ENCODE assay signal across 10 mouse cellular contexts in the genomic region with DNA sequence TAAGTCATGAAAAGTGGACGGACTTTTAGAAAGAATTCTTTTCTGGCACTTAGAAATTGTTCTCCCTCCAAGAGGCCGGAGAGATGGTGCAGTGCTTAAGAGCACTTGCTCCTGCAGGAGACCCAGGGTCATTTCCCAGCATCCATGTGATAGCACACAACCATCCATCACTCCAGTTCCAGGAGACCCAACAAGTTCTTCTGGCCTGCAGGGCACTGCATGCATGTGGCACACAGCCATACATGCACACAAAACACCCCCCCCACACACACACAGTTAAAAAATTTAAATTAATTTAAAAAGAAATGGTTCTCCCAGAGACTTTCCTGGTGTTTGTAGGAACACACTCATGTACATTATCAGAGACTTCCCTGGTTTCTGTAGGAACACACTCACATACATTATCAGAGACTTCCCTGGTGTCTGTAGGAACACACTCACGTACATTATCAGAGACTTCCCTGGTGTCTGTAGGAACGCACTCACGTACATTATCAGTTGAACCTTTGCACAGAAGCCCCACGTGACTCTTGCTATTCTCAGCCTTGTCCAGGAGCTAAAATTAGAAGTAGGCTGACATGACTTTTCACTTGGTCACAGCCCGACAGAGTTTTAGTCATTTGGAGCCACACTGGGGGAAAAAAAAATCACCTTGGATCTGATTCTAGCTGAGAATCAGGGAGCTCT. TPM values are rescaled to one million over a fixed set of nuclear protein-coding genes. Genes with fewer than 3 reads are reported as not detected.
DNase-seq lines count a peak whose midpoint lies in the region; ATAC-seq lines count a peak whose summit lies in the region.
"Had no signal": no experiment of that assay in that cellular context is flagged by ENCODE, and none has a peak within 500 bp of the region (broad histone marks: within the 10 kb centered on the region; RNA-seq: fewer than 3 reads in every experiment).

A gene (plus strand): TSS at position 566 of the 687 bp plus-strand sequence.

- H3K9ac ChIP-seq in intestine, embryonic 15.5 days: peak within 1 kb of the TSS; percentile 5; the same call in 1 of the 2 replicates
- no peak within 1 kb of the TSS for H3K9ac ChIP-seq in midbrain, embryonic 11.5 days (ENCODE audit: low read length)
- H3K9ac ChIP-seq: embryonic facial prominence, embryonic 15.5 days had no signal

- no peaks in the 10 kb centered on the region for H3K9me3 ChIP-seq in intestine, embryonic 15.5 days
- H3K9me3 ChIP-seq in midbrain, embryonic 11.5 days (ENCODE audit: control insufficient read depth, low read length): no peaks in the 10 kb centered on the region
- H3K9me3 ChIP-seq: embryonic facial prominence, embryonic 15.5 days had no signal

- intact Hi-C loops in gastrocnemius, postnatal 36 days (cut with DNase I): no loop called here

- no peaks in the 10 kb centered on the region for H3K36me3 ChIP-seq in intestine, embryonic 15.5 days
- H3K36me3 ChIP-seq in midbrain, embryonic 11.5 days (ENCODE audit: control insufficient read depth, insufficient read depth, low read length): no peaks in the 10 kb centered on the region
- H3K36me3 ChIP-seq: embryonic facial prominence, embryonic 15.5 days had no signal

- H3K27ac ChIP-seq in intestine, embryonic 15.5 days: peak within 1 kb of the TSS; percentile 54
- no peak within 1 kb of the TSS for H3K27ac ChIP-seq in midbrain, embryonic 11.5 days (ENCODE audit: low read depth, low read length)
- H3K27ac ChIP-seq: embryonic facial prominence, embryonic 15.5 days had no signal

- H3K4me3 ChIP-seq in intestine, embryonic 15.5 days (replicated peaks): peak within 1 kb of the TSS; percentile 17; the same call in 1 of the 2 replicates
- no peak within 1 kb of the TSS for H3K4me3 ChIP-seq in midbrain, embryonic 11.5 days (ENCODE audit: low read depth, low read length)
- H3K4me3 ChIP-seq: embryonic facial prominence, embryonic 15.5 days had no signal

- H3K27me3 ChIP-seq in intestine, embryonic 15.5 days (replicated peaks): no peaks in the 10 kb centered on the region
- H3K27me3 ChIP-seq in midbrain, embryonic 11.5 days (ENCODE audit: control insufficient read depth, insufficient read depth, low read length): no peaks in the 10 kb centered on the region
- H3K27me3 ChIP-seq: embryonic facial prominence, embryonic 15.5 days had no signal

- ATAC-seq in intestine, embryonic 15.5 days: peak; percentile 98
- no peak for ATAC-seq in midbrain, embryonic 11.5 days (ENCODE audit: low FRiP score)

- peak; percentile 47 for DNase-seq in spleen, adult 12 weeks (ENCODE audit: low spot score)
- no peak for DNase-seq in spleen, postnatal 14 days (ENCODE audit: low spot score in 2 of 2)
- no peak for DNase-seq in gastrocnemius, postnatal 36 days
- peak; percentile 71 for DNase-seq in yolk sac, embryonic 10.5 days (ENCODE audit: low spot score)
- DNase-seq in right cerebral cortex, postnatal 10 days (ENCODE audit: low spot score in 2 of 2): no peak
- DNase-seq in spleen, adult 18-20 months: no peak
- DNase-seq in midbrain, embryonic 11.5 days (ENCODE audit: low spot score, missing footprints): no peak
- DNase-seq: layer of hippocampus, adult 9-11 months had no signal

- no peaks in the 10 kb centered on the region for H3K4me1 ChIP-seq in intestine, embryonic 15.5 days (replicated peaks)
- no peaks in the 10 kb centered on the region for H3K4me1 ChIP-seq in midbrain, embryonic 11.5 days (ENCODE audit: control insufficient read depth, insufficient read depth, low read length)
- H3K4me1 ChIP-seq: embryonic facial prominence, embryonic 15.5 days had no signal

- peak within 1 kb of the TSS; percentile 40 for H3K4me2 ChIP-seq in intestine, embryonic 15.5 days (replicated peaks)
- no peak within 1 kb of the TSS for H3K4me2 ChIP-seq in midbrain, embryonic 11.5 days
- H3K4me2 ChIP-seq: embryonic facial prominence, embryonic 15.5 days had no signal

- 59% methylated on average over 7 of the region's 7 CpGs for WGBS in intestine, embryonic 15.5 days
- WGBS in midbrain, embryonic 11.5 days: 87% methylated on average over 7 of the region's 7 CpGs

RNA-seq across cellular contexts. Expression of the gene that starts here (rescaled TPM):
- total RNA-seq in gastrocnemius, postnatal 36 days (2021): 10 to 100 TPM; 49.4 to 55.3 TPM
- polyA plus RNA-seq in intestine, embryonic 15.5 days (2015; fragmentation: Nextera tagmentation; extraction: Ambion mirVana): 3.5 and 3.6 TPM in 2 replicates
- polyA plus RNA-seq in midbrain, embryonic 11.5 days (2014; fragmentation: Nextera tagmentation; extraction: Ambion mirVana): 0.88 and 0.97 TPM in 2 replicates

Comparison
In these comparisons a context has a peak if more than half of its experiments do, and no peak if none do; other contexts are left out.
1. DNase-seq: peak in spleen, adult 12 weeks (single experiment) and yolk sac, embryonic 10.5 days (single experiment); none in spleen, postnatal 14 days (0 of 2), gastrocnemius, postnatal 36 days (0 of 2), right cerebral cortex, postnatal 10 days (0 of 2), spleen, adult 18-20 months (0 of 2) and midbrain, embryonic 11.5 days (single experiment).